Mouse (Mus musculus) lung, postnatal 4 days (tissue): ENCODE data around the gene Cyp2b13.
"Not testable (repeated sequence)": the region's sequence is repeated elsewhere in the genome, so short reads cannot be mapped to it uniquely, and the experiment has no call there.

ENCODE experiments used
- DNase-seq, 2 experiments: peaks; one replicate each; pipeline ENCODE4 v3.0.0; 2021

Cyp2b13 gene

DNA sequence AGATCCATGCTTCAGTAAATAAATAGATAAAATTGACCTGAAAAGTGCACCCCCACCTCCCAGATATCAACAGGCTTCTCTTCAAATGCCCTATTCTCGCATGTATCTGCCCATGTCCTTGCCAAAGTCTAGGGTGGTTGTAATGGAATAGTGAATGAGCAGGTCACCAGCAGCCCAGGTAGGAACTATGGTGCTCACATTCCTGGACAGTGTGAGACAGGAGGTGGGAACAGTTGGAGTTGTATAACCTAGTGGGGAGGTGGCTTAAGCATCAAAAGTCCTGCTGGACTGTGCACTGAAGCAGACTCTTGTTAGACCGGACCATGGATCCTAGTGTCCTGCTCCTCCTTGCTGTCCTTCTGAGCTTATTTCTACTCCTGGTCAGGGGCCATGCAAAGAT is at the start of gene Cyp2b13:
TSS of gene Cyp2b13 (plus strand) at position 301 of the 400 bp plus-strand sequence.
- not testable (repeated sequence) for DNase-seq

DNA sequence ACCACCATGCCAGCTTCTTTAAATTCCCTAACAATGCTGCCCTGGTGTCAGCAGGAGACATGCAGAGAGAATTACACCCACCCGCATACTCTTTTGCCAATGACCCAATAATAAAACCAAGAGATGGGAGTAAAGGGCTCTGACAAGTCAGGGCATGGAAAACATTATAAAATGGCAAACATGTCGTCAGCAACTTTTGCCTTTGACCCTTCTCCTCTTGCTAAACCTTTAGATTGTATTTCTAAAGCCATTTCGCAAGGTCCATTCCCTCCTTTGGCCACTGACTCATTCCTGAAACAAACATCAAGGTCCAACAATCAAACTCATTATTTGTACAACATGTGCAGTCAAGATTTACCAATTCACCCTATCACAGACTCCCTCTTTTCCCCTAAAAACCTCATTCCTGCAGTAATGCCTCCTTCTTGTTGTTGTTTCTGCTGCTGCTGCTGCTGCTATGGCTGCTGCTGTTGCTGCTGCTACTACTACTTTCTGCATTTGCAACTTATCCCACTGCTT is 41.4 kb upstream of the Cyp2b13 start:
- not testable (repeated sequence) for DNase-seq

DNA sequence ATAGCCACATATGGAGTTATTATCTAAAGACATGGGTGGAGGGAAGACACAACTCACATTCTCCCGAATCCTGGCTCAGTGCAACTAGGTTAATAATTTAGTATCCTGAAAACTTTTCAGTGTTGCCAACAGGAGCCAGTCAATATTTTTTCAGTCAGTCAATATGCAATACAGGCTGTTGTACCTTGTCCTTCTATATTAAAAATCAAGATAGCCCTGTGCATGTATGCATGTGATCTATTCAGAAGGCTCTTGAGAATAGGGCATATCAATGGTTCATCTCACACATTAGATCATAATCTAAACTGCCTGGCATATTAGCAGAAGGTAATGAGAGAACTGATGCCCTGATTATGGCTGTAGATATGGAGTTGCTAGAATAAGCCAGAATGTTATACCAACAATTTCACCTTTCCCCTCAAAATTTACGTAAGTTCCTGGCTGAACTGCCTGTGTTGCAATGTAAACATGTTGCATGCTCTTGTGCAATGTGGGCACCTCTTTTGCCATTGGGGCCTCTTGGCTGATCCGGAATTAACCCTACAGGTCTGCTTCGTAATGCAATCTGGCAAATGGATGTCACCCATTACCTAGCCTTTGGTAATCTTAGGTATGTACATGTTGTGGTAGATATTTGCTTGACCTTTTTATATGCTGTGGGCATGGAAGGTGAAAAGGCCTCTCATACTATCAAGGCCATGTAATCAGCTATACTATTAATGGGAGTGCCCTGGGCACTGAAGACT is 6.2 kb upstream of the Cyp2b13 start:
- not testable (repeated sequence) for DNase-seq

DNA sequence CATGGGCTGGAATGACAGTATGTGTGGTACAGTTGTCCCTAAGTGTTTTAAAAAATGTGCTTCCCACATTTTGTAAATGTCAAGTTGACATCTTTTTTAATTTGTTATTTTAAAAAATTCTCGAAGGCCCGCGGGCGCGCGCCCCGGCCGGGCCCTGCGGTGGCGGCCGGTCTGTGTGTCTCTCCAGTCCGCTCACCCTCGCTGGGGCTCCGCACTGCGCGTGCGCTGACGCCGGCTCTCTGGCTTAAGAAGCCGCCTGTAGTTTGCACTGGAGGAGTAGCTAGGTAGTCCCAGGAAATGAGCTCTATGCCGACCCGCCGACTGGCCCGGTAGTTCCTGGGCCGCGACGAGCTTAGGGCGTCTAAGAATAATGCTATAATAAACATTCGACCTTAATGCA is 10.4 kb downstream of the Cyp2b13 start:
- not testable (repeated sequence) for DNase-seq

DNA sequence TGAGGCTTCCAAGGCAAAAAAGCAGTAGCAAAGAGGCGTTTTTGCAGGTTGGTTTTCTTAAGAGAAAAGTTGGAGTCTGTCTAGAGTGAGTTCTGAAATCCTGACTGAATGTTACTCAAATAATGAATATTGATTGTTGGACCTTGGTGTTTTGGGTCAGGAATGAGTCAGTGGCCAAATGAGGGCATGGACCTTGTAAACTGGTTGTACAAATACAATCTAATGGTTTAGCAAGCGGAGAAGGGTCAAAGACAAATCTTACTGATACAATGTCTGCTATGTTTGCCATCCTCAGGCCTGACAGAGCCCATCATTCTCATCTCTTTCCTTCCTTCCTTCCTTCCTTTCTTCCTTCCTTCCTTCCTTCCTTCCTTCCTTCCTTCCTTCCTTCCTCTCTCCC is 21.3 kb downstream of the Cyp2b13 start:
- no peak for DNase-seq

DNA sequence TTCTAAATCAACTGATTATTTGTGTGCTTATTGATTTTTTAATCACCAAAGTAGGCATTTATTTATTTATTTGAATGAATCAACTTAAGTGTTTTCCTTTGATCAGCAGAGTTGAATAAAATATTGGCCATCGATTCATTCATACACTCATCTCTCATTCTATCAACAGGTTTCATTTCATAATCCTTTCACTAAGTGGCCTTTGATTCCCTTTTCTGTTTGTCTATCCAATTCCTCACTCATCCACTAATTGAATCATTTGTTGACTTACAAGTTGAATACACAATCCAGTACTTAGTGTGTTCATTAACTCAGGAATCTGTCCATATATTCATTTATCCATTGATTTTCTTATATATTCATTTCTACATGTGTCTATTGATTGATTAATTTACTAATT is 26.1 kb downstream of the Cyp2b13 start:
- DNase-seq = no peak

DNA sequence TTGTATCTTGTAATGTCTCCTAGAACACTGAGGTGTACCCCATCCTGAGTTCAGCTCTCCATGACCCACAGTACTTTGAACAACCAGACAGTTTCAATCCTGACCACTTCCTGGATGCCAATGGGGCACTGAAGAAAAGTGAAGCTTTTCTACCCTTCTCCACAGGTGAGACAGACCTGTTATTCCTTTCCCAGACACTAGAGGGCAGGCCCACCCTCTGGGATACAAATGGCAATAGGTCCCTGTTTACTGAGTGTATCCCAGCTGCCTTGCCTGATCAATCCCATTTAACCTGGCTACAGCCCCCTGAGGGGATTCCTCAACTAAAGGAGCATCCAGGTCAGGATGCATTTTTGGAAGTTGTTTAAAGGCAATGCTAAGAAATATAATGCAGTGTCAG is 27.3 kb downstream of the Cyp2b13 start:
- DNase-seq = not testable (repeated sequence)

DNA sequence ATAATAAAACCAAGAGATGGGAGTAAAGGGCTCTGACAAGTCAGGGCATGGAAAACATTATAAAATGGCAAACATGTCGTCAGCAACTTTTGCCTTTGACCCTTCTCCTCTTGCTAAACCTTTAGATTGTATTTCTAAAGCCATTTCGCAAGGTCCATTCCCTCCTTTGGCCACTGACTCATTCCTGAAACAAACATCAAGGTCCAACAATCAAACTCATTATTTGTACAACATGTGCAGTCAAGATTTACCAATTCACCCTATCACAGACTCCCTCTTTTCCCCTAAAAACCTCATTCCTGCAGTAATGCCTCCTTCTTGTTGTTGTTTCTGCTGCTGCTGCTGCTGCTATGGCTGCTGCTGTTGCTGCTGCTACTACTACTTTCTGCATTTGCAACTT is 78.3 kb downstream of the Cyp2b13 start:
- DNase-seq = not testable (repeated sequence)

DNA sequence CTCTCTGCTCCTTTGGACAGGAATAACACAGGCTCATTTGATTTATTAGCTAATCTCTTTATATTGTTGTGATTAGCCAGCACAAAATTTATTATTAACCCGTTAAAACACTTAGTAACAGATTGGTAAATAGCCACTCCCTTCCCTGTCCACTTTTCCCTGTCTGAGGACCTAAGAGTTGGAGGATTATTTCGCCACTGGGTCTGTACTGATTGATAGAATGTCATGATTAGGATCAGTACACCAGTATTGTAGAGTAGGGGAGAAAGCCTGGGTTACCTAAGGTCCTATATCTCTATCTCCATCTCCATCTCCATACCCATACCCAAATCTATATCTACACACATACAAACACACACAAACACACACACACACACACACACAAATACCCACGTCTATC is 82.4 kb downstream of the Cyp2b13 start:
- DNase-seq = not testable (repeated sequence)
